Mouse (Mus musculus) midbrain, postnatal 0 days (tissue): ENCODE measurements at regions not wholly inside any gene's neighbourhood (a gene's known extent, or its start where the extent isn't known, plus 50 kb on each side); places are given as distances from the start of the nearest gene placed in this dataset.

Source experiments
- ATAC-seq: fragments of 200-750 bp; cut with Nextera tagmentation; 2 replicates; pipeline ENCODE4 v1.8.0; 2017; ENCODE audit warnings: moderate number of reproducible peaks, mild to moderate bottlenecking, moderate TSS enrichment, moderate library complexity; ENCODE audit not compliant: low FRiP score
- DNase-seq: peaks from one replicate; pipeline ENCODE4 v3.0.0-alpha.2; 2015; ENCODE audit warnings: low spot score
- H3K27ac ChIP-seq: fragments of 300-500 bp; sonication (generic); 2 replicates; pipeline ENCODE4 v1.5.1; 2014; ENCODE audit warnings: low read depth, mild to moderate bottlenecking, low read length, mixed read lengths
- H3K27me3 ChIP-seq: fragments of 300-500 bp; sonication (generic); 2 replicates; pipeline ENCODE4 v1.6.1; 2014; ENCODE audit warnings: low read length, control low read depth, mixed read lengths; ENCODE audit not compliant: insufficient read depth
- H3K36me3 ChIP-seq: fragments of 300-500 bp; sonication (generic); 2 replicates; pipeline ENCODE4 v1.6.1; 2014; ENCODE audit warnings: low read length, control low read depth, mixed read lengths; ENCODE audit not compliant: insufficient read depth
- H3K4me1 ChIP-seq: fragments of 300-500 bp; sonication (generic); 2 replicates; pipeline ENCODE4 v1.6.1; 2014; ENCODE audit warnings: mild to moderate bottlenecking, control low read depth, antibody characterized with exemption, low read length, mixed read lengths; ENCODE audit not compliant: insufficient read depth
- H3K4me2 ChIP-seq: fragments of 300-500 bp; sonication (generic); 2 replicates; pipeline ENCODE4 v1.6.1; 2014; ENCODE audit warnings: low read depth, mild to moderate bottlenecking, low read length, mixed read lengths; ENCODE audit not compliant: poor library complexity, severe bottlenecking
- H3K4me3 ChIP-seq: fragments of 300-500 bp; sonication (generic); 2 replicates; pipeline ENCODE4 v1.5.1; 2014; ENCODE audit warnings: low read depth, mild to moderate bottlenecking, low read length, moderate library complexity
- H3K9ac ChIP-seq: fragments of 300-500 bp; sonication (generic); replicated peaks from 2 replicates; pipeline ENCODE4 v1.6.1; 2014; ENCODE audit warnings: mild to moderate bottlenecking, low read length, moderate library complexity, mixed read lengths; ENCODE audit not compliant: poor library complexity, severe bottlenecking
- H3K9me3 ChIP-seq: fragments of 300-500 bp; sonication (generic); 2 replicates; pipeline ENCODE4 v1.6.1; 2016; ENCODE audit warnings: low read length, control low read depth
- CTCF ChIP-seq: IDR thresholded peaks from 2 replicates; pipeline ENCODE4 v1.5.1; 2016; ENCODE audit warnings: antibody characterized with exemption, mild to moderate bottlenecking
- WGBS: fragments of 180-500 bp; shearing (Covaris S2); extraction: QIAGEN DNeasy Blood & Tissue Kit; methylation state at CpG from one replicate; pipeline ENCODE4 v1.1.7; 2014; 5-methylcytosine and 5-hydroxymethylcytosine counted together

- WGBS: 89% methylated on average over 11 of the region's 11 CpGs
- Histone ChIP-seq H3K9ac (no peak overlapping the region), H3K27me3 (no peaks in the 10 kb centered on the region), H3K27ac (no peak overlapping the region), H3K4me1 (no peaks in the 10 kb centered on the region), H3K4me2 (no peak overlapping the region), H3K4me3 (no peak overlapping the region), H3K9me3 (no peaks in the 10 kb centered on the region), H3K36me3 (no peaks in the 10 kb centered on the region)
- no peak for TF ChIP-seq CTCF
- ATAC-seq (no peak), DNase-seq (no peak)
Measured at GRCm38 (mm10) chr2:167798076-167798782, 108.6 kb upstream of the Tmem189 start.

GRCm38 (mm10) chr2:167795491-167795890 is 105.9 kb upstream of the Tmem189 start:
- H3K9me3 ChIP-seq: no peaks in the 10 kb centered on the region
- no peaks in the 10 kb centered on the region for H3K36me3 ChIP-seq
- H3K4me1 ChIP-seq: no peaks in the 10 kb centered on the region
- DNase-seq: no peak
- no peak for ATAC-seq
- H3K27me3 ChIP-seq: no peaks in the 10 kb centered on the region
- H3K9ac ChIP-seq: no peak overlapping the region
- no peak overlapping the region for H3K27ac ChIP-seq
- H3K4me3 ChIP-seq: no peak overlapping the region
- no peak for TF ChIP-seq CTCF
- WGBS: 88% methylated on average over 7 of the region's 7 CpGs
- H3K4me2 ChIP-seq: no peak overlapping the region

GRCm38 (mm10) chr2:167793916-167794315 is 104.3 kb upstream of the Tmem189 start:
- H3K4me1 ChIP-seq: no peaks in the 10 kb centered on the region
- H3K4me2 ChIP-seq: no peak overlapping the region
- no peak for TF ChIP-seq CTCF
- H3K4me3 ChIP-seq: no peak overlapping the region
- DNase-seq: no peak
- no peak for ATAC-seq
- 85% methylated on average over 2 of the region's 2 CpGs for WGBS
- H3K9me3 ChIP-seq: no peaks in the 10 kb centered on the region
- H3K9ac ChIP-seq: no peak overlapping the region
- no peaks in the 10 kb centered on the region for H3K36me3 ChIP-seq
- no peaks in the 10 kb centered on the region for H3K27me3 ChIP-seq
- H3K27ac ChIP-seq: no peak overlapping the region

GRCm38 (mm10) chr2:167792753-167793152 is 103.1 kb upstream of the Tmem189 start:
- Histone ChIP-seq H3K27me3 (no peaks in the 10 kb centered on the region), H3K4me1 (no peaks in the 10 kb centered on the region), H3K36me3 (no peaks in the 10 kb centered on the region), H3K9me3 (no peaks in the 10 kb centered on the region), H3K9ac (no peak overlapping the region), H3K27ac (no peak overlapping the region), H3K4me3 (no peak overlapping the region), H3K4me2 (no peak overlapping the region)
- ATAC-seq: no peak
- no peak for DNase-seq
- no peak for TF ChIP-seq CTCF
- 58% methylated on average over 3 of the region's 3 CpGs for WGBS

- 59% methylated on average over 3 of the region's 3 CpGs for WGBS
- H3K9me3 ChIP-seq: no peaks in the 10 kb centered on the region
- no peak overlapping the region for H3K27ac ChIP-seq
- H3K27me3 ChIP-seq: no peaks in the 10 kb centered on the region
- no peaks in the 10 kb centered on the region for H3K36me3 ChIP-seq
- no peak for TF ChIP-seq CTCF
- H3K4me2 ChIP-seq: no peak overlapping the region
- no peak overlapping the region for H3K4me3 ChIP-seq
- DNase-seq (no peak), ATAC-seq (no peak)
- no peaks in the 10 kb centered on the region for H3K4me1 ChIP-seq
- no peak overlapping the region for H3K9ac ChIP-seq
Measured at GRCm38 (mm10) chr2:167792330-167792729, 102.7 kb upstream of the Tmem189 start.

- H3K9me3 ChIP-seq: no peaks in the 10 kb centered on the region
- TF ChIP-seq CTCF: no peak
Measured at GRCm38 (mm10) chr2:167789471-167789923, 99.9 kb upstream of the Tmem189 start.

More at GRCm38 (mm10) chr2:167789471-167789923, 99.9 kb upstream of the Tmem189 start:
- Histone ChIP-seq H3K4me2 (no peak overlapping the region), H3K27ac (no peak overlapping the region), H3K27me3 (no peaks in the 10 kb centered on the region), H3K9ac (no peak overlapping the region), H3K36me3 (no peaks in the 10 kb centered on the region), H3K4me3 (no peak overlapping the region), H3K4me1 (no peaks in the 10 kb centered on the region)
- no peak for DNase-seq
- no peak for ATAC-seq
- WGBS: 89% methylated on average over 11 of the region's 11 CpGs
